Mouse (Mus musculus) C2C12 (cell line): ENCODE results near the gene C130074G19Rik. TPM values are rescaled to one million over a fixed set of nuclear protein-coding genes. Genes with fewer than 3 reads are reported as not detected.

ENCODE experiments used
- H3K27me3 ChIP-seq: one replicate; pipeline ENCODE4 v1.6.1; 2011; ENCODE audit not compliant: control insufficient read depth, insufficient read depth, insufficient read length
- H3K36me3 ChIP-seq: one replicate; pipeline ENCODE4 v1.6.1; 2011; ENCODE audit not compliant: control insufficient read depth, insufficient read depth
- H3K4me3 ChIP-seq: one replicate; pipeline ENCODE4 v1.5.1; 2011; ENCODE audit warnings: mild to moderate bottlenecking, control low read depth; ENCODE audit not compliant: poor library complexity, insufficient read depth, severe bottlenecking
- H3K79me2 ChIP-seq: one replicate; pipeline ENCODE4 v1.6.1; 2011; ENCODE audit not compliant: control insufficient read depth, insufficient read depth
- H3K79me3 ChIP-seq: one replicate; pipeline ENCODE4 v1.6.1; 2011; ENCODE audit warnings: low read depth, control low read depth
- H3ac ChIP-seq: one replicate; pipeline ENCODE3; 2011; ENCODE audit warnings: low read depth; ENCODE audit not compliant: control insufficient read depth, insufficient read length
- CEBPB ChIP-seq: IDR thresholded peaks from one replicate; pipeline ENCODE4 v1.6.1; 2011; ENCODE audit warnings: low read depth, mild to moderate bottlenecking, control low read depth, moderate library complexity
- CTCF ChIP-seq: IDR thresholded peaks from one replicate; pipeline ENCODE4 v1.5.1; 2011; ENCODE audit not compliant: control insufficient read depth, insufficient read depth, insufficient read length
- FOSL1 ChIP-seq: IDR thresholded peaks from one replicate; pipeline ENCODE4 v1.8.0; 2011; ENCODE audit warnings: mild to moderate bottlenecking, low read length; ENCODE audit not compliant: poor library complexity, insufficient read depth, severe bottlenecking
- MAX ChIP-seq: IDR thresholded peaks from one replicate; pipeline ENCODE4 v1.6.1; 2011; ENCODE audit warnings: mild to moderate bottlenecking, control low read depth
- MYOD1 ChIP-seq: IDR thresholded peaks from one replicate; pipeline ENCODE4 v1.6.1; 2011; ENCODE audit warnings: low read depth; ENCODE audit not compliant: control insufficient read depth, insufficient read length
- MYOG ChIP-seq: IDR thresholded peaks from one replicate; pipeline ENCODE4 v1.6.1; 2011; ENCODE audit not compliant: control insufficient read depth, insufficient read length; ENCODE audit errors: extremely low read depth
- USF1 ChIP-seq: IDR thresholded peaks from one replicate; pipeline ENCODE4 v1.6.1; 2011; ENCODE audit warnings: low read depth, mild to moderate bottlenecking, control low read depth, moderate library complexity
- microRNA-seq: library from miRNA; unstranded; fragments of <30 nt; microRNA quantifications from one replicate; pipeline ENCODE4, GENCODE M21; 2019; ENCODE audit warnings: borderline microRNAs expressed
- polyA plus RNA-seq: library from polyadenylated mRNA; unstranded; fragments of >200 nt; fragmentation: generic; extraction: Trizol; gene quantifications from one replicate; pipeline ENCODE4 v1.2.1, GENCODE M21; 2012; ENCODE audit warnings: missing spikeins

C130074G19Rik gene
- polyA plus RNA-seq, 1 experiment, result not detected

- no peak overlapping the region for H3K4me3 ChIP-seq
- no peaks in the 10 kb centered on the region for H3K27me3 ChIP-seq
- peaks cover 17% of the 10 kb centered on the region for H3K36me3 ChIP-seq
- H3ac ChIP-seq, result no peak overlapping the region
- H3K79me2 ChIP-seq, result no peaks in the 10 kb centered on the region
- no peaks in the 10 kb centered on the region for H3K79me3 ChIP-seq
- TF ChIP-seq MAX (no peak), CEBPB (no peak), FOSL1 (no peak), CTCF (no peak), USF1 (no peak), MYOD1 (no peak), MYOG (no peak)
Observed at GRCm38 (mm10) chr1:184832211-184832610, 50.8 kb downstream of the C130074G19Rik start.

- H3K36me3 ChIP-seq, result peaks cover 17% of the 10 kb centered on the region
- H3K79me2 ChIP-seq, result no peaks in the 10 kb centered on the region
- H3K4me3 ChIP-seq, result no peak overlapping the region
- H3K27me3 ChIP-seq, result no peaks in the 10 kb centered on the region
- H3K79me3 ChIP-seq, result no peaks in the 10 kb centered on the region
- TF ChIP-seq CTCF (no peak), CEBPB (no peak), FOSL1 (no peak), USF1 (no peak), MAX (no peak)
- no peak overlapping the region for H3ac ChIP-seq
Observed at GRCm38 (mm10) chr1:184829897-184830296, 53.1 kb downstream of the C130074G19Rik start.

- TF ChIP-seq MYOG (no peak), MAX (no peak), CEBPB (no peak), MYOD1 (no peak), CTCF (no peak), FOSL1 (no peak), USF1 (no peak)
- Histone ChIP-seq H3ac (no peak overlapping the region), H3K4me3 (no peak overlapping the region), H3K79me3 (no peaks in the 10 kb centered on the region), H3K79me2 (no peaks in the 10 kb centered on the region), H3K27me3 (no peaks in the 10 kb centered on the region), H3K36me3 (peaks cover 3% of the 10 kb centered on the region)
Observed at GRCm38 (mm10) chr1:184827175-184827701, 55.8 kb downstream of the C130074G19Rik start.

- Histone ChIP-seq H3K79me3 (no peaks in the 10 kb centered on the region), H3K27me3 (no peaks in the 10 kb centered on the region), H3K79me2 (no peaks in the 10 kb centered on the region), H3ac (no peak overlapping the region), H3K36me3 (no peaks in the 10 kb centered on the region), H3K4me3 (no peak overlapping the region)
- no peak for TF ChIP-seq USF1
- TF ChIP-seq MYOD1, result no peak
- TF ChIP-seq FOSL1, result no peak
- TF ChIP-seq MYOG, result no peak
- TF ChIP-seq MAX, result no peak
- no peak for TF ChIP-seq CEBPB
- TF ChIP-seq CTCF, result no peak
Observed at GRCm38 (mm10) chr1:184825093-184825492, 57.9 kb downstream of the C130074G19Rik start.

- no peaks in the 10 kb centered on the region for H3K36me3 ChIP-seq
- no peak for TF ChIP-seq MYOD1
- peak; percentile 81 for TF ChIP-seq MAX
- TF ChIP-seq CEBPB, result no peak
- no peak for TF ChIP-seq FOSL1
- TF ChIP-seq USF1, result peak; percentile 57
- peak; percentile 95 for TF ChIP-seq CTCF
- no peak for TF ChIP-seq MYOG
- no peak overlapping the region for H3ac ChIP-seq
Observed at GRCm38 (mm10) chr1:184824439-184824851, 58.6 kb downstream of the C130074G19Rik start.

GRCm38 (mm10) chr1:184822678-184823077, 60.3 kb downstream of the C130074G19Rik start:
- Histone ChIP-seq H3K79me2 (no peaks in the 10 kb centered on the region), H3K4me3 (no peak overlapping the region)
- no peak for TF ChIP-seq USF1
- TF ChIP-seq FOSL1, result no peak
- no peak for TF ChIP-seq MYOD1
- TF ChIP-seq MYOG, result no peak
- TF ChIP-seq CEBPB, result no peak
- no peak for TF ChIP-seq MAX
- no peak for TF ChIP-seq CTCF

More at GRCm38 (mm10) chr1:184824439-184824851, 58.6 kb downstream of the C130074G19Rik start:
- H3K4me3 ChIP-seq, result no peak overlapping the region
- no peaks in the 10 kb centered on the region for H3K27me3 ChIP-seq
- no peaks in the 10 kb centered on the region for H3K79me2 ChIP-seq
- H3K79me3 ChIP-seq, result no peaks in the 10 kb centered on the region

More at GRCm38 (mm10) chr1:184822678-184823077, 60.3 kb downstream of the C130074G19Rik start:
- H3ac ChIP-seq, result no peak overlapping the region
- H3K27me3 ChIP-seq, result no peaks in the 10 kb centered on the region
- peaks cover 12% of the 10 kb centered on the region for H3K36me3 ChIP-seq
- H3K79me3 ChIP-seq, result no peaks in the 10 kb centered on the region

Small RNA genes lying within 50 kb of the gene (microRNA-seq; reads per million reads assigned to microRNA genes)
- gene Mir1981, result 47.5 reads per million, percentile 69 among the genes with 10 or more reads in this experiment

Other genes starting within 250 kb of the C130074G19Rik start
- 34.7 TPM for gene Hlx, start 150.6 kb downstream of the C130074G19Rik start, polyA plus RNA-seq
- 0.01 TPM for gene Marc1, start 71.9 kb downstream of the C130074G19Rik start, polyA plus RNA-seq
- gene Marc2, start 36.8 kb downstream of the C130074G19Rik start, polyA plus RNA-seq, result 56.9 TPM
- gene Mark1, start 116.4 kb upstream of the C130074G19Rik start, polyA plus RNA-seq, result not detected